Mouse (Mus musculus): ENCODE measurements around the gene Crybb2.

Crybb2 gene

DNA sequence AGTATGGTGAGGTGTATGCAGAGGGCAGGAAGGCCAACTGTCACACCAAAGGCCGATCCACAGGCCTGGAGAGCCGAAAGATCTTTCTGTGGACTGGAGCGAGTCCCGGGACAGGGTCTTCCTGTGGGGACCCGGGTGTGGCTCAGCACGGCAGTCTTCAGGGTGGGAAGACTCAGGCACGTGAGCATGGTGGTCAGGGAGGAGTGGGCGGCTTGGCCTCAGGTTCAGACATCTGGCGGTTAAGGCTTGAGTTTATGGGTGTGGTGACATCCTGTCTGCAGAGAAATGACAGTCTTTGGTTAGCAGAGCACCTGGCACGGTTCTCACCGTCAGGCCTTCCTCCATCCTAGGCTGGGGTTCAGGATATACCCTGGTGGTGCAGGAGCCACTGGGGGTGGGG lies 20.8 kb upstream of the Crybb2 start:
- in situ Hi-C loops (cut with MboI): no loop called here

DNA sequence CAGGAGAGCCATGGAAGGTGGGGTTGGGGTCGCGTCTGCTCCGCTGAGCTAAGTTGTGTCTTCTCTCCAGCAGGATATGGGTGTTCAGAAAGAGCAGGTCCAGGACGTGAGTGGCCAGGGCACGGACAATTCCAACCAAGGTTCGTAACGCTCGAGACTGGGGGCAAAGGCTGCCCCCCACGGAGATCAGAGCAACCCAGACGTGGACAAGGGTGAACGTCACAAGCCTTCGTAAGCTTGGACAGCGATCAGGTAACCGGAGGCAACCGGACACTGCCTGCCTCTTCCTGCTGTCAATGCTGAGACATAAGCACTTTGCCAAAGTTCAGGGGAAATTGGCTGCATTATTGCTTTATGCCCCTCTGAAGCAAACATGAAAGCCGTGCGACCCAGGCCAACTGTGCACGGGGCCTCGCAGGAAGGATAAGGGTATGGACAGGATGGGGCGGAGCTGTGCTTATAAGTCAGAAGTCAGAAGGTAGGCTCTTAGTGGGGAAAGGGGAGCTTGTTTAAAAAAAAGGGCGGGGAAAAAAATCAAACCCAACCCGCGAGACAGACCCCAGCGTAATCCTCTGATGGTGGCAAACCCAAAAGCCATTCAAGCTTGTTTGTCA lies 20.3 kb upstream of the Crybb2 start:
- in situ Hi-C loops (cut with MboI): no loop called here

DNA sequence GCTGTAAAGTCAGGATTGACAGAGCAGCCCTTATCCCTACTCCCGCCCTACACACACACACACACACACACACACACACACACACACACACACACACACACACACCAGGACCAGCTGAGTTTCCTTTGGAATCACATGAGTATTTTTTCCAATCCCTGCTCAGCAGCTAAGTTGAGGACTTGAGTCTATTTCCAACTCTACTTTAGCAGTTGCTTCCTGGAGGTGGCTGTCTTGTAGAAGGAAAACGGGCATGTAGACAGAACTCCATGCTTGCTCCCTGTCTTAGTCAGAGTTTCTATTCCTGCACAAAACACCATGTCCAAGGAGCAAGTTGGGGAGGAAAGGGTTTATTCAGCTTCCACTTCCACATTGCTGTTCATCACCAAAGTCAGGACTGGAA lies 17.5 kb upstream of the Crybb2 start:
- in situ Hi-C loops (cut with MboI): no loop called here

DNA sequence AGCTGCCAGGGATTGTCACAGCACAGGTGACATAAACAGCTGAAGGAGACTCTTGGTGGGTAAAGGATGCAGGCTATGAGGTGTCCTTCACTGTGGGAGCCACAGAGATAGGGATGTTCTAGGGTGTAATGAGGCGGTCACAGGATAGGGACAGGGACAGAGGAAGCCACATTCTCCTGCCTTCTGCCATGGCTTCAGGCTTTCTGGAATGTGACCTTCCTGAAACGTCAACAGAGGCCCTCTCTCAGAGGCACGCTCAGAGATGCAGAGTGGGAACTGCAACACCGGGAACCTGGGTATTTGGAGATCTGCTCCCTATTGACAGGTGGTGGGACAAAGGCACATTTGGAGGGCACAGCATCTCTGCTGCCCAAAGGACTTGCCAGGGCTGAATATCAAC lies 17.1 kb upstream of the Crybb2 start:
- in situ Hi-C loops (cut with MboI): no loop called here

DNA sequence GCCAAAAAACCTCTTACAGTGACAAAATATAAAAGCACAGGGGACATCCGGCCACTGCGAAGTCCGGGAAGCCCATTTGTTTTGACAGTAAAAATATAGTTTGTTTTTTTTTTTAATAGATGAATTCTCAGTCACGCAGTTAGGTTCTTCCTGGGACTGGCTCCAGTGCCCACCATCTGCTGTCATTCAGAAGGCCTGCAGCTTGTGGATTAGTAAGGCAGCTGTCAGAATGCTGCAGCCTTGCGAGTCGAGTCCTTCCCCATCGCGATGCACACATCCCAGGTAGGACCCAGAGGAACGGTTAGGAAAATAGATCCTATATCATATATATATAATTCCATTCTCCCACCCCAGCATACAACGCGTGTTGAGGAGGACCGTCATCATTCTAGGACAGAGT lies 16.5 kb upstream of the Crybb2 start:
- in situ Hi-C loops (cut with MboI): no loop called here

DNA sequence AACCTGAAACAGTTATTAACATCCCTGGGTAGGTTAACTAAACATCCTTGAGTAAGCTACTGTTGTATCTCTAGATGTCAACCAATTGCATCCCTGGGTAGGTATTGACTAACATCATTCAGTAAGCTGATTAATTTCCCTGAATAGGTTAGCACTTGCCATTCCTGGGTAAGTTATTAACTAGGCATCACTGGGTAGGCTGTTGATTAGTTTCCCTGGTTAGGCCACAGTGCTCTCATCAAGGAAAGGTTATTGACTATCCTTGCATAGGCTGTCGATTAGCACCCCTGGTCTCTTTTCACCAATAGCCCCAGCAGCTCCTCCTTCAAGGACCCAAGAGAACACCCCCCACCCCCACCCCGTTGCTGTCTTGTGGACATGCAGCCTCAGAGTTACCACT lies 16.0 kb upstream of the Crybb2 start:
- in situ Hi-C loops (cut with MboI): no loop called here

DNA sequence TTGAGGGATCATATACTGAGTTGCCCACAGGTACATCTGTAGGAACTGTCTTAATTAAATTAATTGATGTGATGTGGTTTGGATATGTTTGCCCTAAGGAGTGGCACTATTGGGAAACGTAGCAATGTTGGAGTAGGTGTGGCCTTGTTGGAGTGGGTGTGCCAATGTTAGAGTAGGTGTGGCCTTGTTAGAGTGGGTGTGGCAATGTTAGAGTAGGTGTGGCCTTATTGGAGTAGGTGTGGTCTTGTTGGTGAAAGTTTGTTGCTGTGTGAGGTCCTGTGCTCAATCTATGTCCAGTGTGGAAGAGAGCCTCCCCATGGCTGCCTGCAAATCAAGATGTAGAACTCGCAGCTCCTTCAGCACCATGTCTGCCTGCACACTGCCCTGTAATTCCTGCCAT lies 14.4 kb upstream of the Crybb2 start:
- in situ Hi-C loops (cut with MboI): no loop called here

DNA sequence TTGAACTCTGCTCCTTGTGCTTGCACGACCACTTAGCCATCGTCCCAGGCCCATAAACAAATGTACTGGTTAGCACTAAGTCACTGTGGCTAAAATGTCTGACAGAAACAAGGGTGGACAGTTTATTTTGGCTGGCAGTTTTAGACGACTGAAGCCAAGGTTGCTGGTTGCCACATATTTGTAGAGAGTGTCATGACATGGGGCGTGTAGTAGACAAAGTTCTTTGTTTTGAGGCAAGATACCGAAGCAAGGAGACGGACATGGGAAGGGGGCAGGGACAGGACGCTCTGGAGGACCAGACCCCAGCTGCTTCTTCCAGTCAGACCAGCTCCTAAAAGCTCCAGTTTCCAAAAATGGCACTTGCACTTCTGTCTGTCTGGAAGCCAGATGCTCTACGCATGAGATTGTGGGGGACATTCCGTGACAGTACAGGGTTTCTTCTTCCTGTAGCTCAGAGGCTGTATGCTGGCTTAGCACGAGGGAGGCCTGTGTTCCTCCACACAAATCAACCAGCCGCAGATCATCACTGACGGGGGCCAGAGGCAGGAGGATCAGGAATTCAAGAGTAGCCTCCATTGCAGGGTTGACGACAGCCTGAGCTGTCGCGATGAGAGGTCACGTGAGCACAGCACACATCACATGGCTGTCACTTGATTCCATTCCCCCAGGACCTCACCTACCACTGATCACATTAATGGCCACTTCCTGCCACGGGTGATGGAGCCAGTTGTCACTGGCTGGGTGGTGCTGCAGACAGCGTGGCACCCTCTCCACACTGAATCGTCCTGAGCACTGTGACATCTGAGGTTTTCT lies 12.6 kb upstream of the Crybb2 start:
- in situ Hi-C loops (cut with MboI): no loop called here

DNA sequence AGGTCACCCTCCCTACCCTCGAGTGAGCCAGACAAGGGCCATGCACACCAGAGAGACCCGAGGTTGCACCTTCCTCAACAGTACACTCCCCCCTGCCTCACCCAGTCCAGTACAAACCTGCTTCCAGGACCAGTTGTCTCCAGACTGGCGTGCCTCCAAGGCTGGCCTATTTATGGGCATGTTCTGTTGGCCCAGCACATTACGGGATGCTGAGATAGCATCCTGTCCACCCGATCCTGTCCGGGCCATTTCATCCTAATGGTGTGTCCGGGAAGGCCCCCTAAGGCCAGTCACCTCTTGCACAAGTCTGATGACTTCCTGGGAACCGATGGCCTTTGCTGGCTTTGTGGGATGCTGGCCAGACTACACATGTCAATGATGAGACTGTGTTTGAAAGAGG lies 11.5 kb upstream of the Crybb2 start, which contains the start of gene Crybb3:
Crybb3 (minus strand) TSS at position 146 of the 400 bp plus-strand sequence.
- in situ Hi-C loops (cut with MboI): no loop called here

DNA sequence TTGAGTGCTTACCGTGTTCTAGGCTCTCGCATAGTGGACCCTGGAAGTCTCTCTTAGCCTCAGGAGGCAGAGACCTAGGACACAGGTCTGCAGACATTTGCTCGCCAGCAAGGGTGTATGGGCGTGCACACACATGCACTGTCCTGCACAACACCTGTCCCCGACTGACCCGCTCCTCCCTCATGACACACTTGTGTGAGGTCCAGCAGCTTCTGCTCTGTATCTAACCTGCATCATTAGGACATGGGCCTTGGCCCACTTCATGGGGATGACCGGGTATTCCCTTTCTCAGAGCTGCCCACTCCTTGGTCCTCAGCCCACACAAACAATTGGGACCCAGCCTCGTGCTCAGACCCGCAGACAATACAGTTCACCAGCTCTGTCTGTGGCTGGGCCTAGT lies 11.1 kb upstream of the Crybb2 start:
- in situ Hi-C loops (cut with MboI): no loop called here

DNA sequence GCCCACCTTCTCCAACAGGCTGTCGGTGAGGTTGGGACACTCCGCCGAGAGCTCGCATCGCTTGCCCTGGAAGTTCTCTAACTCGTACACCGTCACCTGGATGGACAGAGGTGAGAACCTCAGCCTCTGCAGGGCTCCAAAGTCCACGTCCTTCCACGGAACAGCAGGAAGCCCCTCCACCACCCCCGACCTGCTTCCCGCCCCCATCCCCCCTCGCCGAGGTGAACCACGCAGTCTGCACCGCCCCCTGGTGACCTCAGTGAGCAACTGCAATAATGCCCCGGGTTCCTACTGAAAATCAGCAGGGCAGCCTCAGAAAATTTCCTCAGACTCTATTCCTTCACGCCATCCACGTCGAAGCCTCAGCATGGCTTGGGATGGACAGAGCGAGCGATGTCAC lies 9.9 kb upstream of the Crybb2 start:
- in situ Hi-C loops (cut with MboI): no loop called here

DNA sequence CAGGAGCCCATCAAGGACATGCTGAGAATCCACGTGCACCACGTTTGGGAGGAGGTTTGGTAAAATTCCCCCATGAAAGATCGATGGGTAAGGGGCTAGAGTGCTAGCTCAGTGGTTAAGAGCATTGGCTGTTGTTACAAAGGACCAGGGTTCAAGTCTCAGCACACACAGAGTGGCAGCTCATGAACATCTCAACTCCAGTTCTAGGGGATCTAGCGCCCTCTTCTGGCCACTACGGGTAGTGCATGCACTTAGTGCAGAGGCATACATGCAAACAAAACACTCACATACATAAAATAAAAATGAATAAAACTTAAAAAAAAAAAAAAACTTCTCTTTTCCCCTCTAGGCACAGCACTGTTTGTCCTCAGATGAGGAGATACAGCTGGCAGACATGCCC lies 8.8 kb upstream of the Crybb2 start:
- in situ Hi-C loops (cut with MboI): no loop called here

DNA sequence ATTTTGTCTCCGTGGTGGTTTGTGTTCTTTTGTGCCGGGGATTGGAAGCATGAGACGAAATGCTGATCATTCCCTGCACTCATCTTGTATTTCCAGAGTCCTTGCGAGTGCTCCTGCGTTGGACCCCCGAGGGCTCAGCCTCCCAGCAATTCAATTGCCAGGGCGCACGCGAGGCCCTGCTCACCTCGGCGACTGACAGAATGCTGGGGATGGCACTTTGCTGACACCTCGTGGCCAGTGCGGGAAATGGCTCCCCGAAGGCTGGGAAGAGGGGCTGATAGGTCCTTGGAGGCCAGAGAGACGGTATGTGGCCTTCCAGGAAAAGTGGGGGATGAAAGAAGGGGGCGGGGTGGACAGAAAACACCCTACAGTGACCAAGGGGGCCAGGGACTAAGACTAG lies 15.6 kb downstream of the Crybb2 start:
- in situ Hi-C loops (cut with MboI): loop anchor here (10.0 kb wide), 1 partner anchor 180 kb away; no protein-coding TSS in a partner anchor

DNA sequence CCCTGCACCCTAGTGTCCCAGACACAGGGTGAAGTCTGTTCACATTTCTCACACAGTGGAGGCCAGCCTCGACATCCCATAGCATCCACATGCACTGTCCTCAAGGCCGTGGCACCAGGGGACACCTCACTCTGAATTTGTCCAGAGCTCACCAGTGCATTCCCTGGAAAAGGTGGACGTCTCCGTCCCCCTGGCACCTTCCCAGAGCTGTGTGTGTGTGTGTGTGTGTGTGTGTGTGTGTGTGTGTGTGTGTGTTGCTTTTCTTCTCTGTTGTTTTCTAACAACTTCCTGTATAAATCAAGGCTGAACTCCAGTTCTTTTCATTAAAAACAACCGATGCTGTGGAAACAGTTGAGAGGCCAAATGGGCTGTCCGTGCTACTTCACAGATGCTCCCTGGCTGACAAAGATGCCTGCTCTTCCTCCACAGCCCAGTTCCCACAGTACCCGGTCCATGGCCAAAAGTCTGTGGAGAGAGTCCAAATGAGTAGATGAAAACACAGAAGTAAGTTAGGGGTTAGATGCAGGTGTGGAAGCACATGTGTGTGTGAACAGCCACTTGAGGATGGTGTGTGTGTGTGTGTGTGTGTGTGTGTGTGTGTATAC lies 19.2 kb downstream of the Crybb2 start:
- in situ Hi-C loops (cut with MboI): loop anchor here (10.0 kb wide), 1 partner anchor 176 kb away; no protein-coding TSS in a partner anchor

DNA sequence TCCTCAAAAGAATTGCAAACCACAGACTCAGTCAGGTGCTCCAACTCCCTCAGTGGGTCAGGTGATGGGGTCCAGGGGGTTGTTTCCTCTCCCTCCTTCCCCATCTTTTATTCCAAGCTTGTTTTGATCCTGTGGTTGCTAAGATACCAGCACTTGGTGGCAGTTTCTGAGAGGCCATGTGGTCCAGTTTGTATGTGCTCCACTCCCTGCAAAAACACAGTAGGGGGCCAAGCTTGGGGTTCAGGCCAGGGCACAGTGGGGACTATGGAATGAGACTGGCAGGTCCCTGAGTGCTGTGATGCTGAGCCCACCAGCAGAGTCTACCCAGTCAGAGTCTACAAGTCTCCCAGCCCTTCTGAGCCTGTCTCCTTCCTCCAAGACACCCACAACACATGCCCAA lies 20.0 kb downstream of the Crybb2 start:
- in situ Hi-C loops (cut with MboI): loop anchor here (10.0 kb wide), 1 partner anchor 175 kb away; no protein-coding TSS in a partner anchor

DNA sequence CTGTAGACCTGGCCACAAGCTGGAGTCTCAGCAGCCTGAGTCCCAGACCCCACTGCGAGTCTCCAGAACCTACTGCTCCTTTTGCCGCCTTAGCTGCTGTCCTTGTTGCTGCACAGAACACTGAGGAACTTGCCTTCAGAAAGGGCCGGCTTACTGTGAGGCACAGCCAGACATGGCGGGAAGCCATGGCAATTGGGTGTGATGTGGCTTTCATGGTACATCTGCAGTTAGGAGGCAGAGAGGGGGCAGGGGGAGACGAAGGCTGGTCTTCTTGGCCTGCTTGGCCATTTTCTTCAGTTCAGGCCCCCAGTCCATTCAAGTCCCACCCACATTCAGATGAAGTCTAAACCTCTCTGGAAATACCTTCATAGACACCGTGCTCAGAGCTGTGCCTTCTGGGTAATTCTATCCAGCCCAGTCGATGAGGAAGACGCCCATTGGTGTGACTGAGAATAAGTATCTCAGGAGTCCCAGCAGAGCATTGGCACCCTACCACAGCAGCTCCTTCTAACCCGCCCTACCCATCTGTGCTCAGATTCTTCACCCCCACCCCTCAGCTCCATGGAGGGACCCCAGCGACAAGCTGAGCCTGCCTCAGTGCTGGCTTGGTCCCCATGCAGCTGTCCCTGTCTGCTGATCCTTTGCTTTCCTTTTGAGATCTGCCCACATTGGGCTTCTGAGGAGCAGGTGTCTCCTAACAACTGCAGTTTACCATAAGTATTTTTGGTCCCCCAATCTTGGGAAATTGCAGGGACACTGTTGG lies 24.2 kb downstream of the Crybb2 start:
- in situ Hi-C loops (cut with MboI): no loop called here

DNA sequence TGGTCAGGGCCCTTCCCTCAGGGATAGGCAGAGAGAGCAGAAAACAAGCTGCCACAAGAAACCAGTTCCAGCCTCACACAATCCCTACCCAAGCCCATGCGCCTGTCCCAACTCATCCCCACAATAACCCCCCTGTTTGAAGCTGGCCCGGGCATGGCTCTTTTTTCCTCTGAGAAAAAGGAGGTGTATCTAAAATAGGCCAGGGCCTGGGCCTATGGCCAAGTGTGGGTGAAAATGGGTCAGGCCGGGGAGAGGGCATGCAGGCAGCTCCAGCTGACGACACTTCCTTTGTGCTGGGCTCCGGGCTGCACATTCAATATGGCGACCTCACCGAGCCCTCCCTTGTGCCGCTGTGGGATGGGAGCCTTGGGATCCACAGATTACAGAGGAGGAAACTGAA lies 26.4 kb downstream of the Crybb2 start:
- in situ Hi-C loops (cut with MboI): no loop called here

DNA sequence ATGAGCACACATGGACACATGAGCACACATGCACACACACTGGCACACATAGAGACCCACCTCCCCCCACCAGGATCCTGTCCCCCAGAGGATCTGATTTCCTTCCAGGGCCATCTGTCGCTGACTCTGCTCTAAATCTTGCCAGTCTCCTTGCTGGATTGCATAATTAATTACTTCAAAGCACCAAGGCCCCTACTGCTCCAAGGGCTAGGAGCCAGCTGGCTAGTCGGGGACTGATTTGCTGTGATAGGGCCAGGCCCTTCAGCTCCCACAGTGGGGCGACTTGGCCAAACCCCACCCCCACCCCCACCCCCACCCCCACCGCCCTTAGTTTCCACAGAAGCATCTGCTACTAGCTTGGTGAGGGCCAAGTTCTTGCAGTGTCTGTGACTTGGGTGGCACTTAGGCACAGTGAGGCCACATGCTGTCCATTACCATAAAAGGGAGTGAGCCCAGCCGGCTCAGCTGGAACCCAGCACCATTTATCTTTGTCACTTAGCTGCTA lies 28.3 kb downstream of the Crybb2 start:
- in situ Hi-C loops (cut with MboI): no loop called here

DNA sequence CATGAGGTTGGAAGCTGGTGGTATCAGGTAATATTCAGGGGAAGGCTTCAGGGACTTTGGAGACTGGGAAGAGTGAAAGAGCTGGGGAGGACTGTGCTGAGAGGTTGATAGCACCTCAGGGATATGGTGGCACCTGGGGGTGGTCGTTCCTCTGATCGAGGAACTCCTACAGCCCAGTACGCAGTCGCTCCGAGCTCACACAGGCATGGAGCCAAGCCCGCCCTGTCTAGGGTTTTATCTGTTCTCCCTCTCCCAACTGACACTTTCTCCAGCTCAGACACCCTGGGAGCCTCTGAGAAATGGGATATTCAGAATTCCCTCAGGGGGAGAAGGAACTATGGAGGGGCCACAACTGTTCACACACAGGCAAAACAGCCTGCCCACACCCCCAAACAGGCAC lies 29.1 kb downstream of the Crybb2 start:
- in situ Hi-C loops (cut with MboI): no loop called here

DNA sequence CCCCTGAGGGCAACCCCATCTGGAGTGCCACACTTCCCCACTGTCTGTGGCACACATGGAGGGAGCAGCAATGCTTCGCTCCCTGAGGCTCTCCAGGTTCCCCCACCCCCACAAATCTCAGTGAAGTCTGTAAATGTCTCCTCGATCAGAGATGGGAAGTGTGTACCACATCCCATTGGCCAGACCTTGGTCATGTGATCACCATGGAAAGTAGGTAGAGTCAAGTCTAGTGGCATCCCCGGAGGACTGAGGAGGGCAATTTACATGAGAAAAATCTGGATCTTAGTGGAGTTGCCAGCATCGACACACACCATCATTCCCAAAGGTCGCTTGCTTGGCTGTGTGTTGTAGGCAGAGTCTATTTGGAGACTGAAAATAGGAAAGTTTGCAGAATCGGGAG lies 31.3 kb downstream of the Crybb2 start:
- in situ Hi-C loops (cut with MboI): no loop called here

DNA sequence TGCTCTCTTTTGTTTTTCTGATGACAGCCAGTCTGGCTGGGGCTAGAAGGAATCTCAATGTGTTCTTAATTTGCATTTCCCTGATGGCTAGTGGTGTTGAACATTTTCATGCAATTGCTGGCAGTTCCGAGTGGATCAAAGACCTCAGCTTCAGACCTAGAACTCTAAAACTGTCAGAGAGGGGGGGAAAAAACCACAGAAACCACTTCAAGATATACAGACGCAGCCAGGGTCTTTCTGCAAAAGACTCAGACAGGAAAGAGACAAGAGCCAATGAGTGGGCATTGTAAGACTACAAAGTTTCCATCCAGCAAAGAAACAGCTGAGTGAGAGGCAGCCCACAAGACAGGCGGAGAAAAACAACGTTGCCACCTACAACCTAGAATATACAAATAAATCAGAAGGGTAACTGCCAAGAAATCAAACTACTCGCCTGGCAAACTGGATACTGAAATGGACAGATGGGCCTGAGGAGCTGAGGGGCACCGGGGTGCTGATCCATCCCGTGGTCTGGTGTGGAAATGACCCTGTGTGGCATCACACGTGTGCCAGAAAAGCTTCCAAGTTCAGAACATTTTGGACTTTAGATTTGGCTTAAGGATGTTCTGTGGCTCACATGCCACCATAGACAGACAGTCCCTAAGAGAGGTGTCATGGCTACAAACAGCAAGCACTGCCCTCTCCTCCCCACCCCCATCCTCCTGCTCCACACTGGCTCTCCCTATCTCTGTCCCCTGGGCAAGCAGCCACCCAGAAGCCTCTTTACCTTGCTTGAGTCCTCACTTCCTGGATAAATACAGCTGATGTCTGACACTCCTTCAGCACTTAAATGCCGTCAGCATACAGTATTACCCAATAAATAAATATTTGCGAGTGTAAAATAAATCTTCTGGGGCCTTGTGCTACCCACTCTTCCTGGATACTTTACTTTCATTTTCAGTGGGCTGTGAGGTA lies 34.5 kb downstream of the Crybb2 start:
- in situ Hi-C loops (cut with MboI): no loop called here
